Mouse (Mus musculus): ENCODE measurements around the gene Gm20388.
"Not testable (repeated sequence)": the region's sequence is repeated elsewhere in the genome, so short reads cannot be mapped to it uniquely, and the experiment has no call there.

DNA sequence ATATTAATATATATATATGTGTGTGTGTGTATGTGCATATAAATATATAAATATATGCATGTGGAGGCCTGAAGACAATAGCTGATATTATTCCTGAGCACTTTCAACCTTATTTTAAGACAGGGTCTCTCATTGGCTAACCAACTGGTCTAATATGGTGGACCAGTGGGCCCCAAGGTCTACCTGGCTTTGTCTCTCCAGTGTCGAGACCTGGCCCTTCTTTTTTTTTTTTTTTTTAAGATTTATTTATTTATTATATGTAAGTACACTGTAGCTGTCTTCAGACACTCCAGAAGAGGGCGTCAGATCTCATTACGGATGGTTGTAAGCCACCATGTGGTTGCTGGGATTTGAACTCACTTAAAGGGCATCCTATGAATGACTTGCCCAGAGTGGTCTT, 2721.5 kb downstream of the Gm20388 start:
- TF ChIP-seq CTCF (IDR thresholded peaks at IDR 0.05; ENCODE audit: control insufficient read depth, insufficient read depth, low read length); POLR2A (IDR thresholded peaks at IDR 0.05; ENCODE audit: borderline replicate concordance, control insufficient read depth, low read depth, low read length): not testable (repeated sequence)

Data from bone marrow, adult 2 months (tissue).